Mouse (Mus musculus) olfactory bulb, adult 2 months (tissue): Measurements from ENCODE around the gene Tbx15.
"Not testable (repeated sequence)": the region's sequence is repeated elsewhere in the genome, so short reads cannot be mapped to it uniquely, and the experiment has no call there.

Experiments used
- CTCF ChIP-seq: fragments of 200-500 bp; IDR thresholded peaks from 2 replicates; pipeline ENCODE4 v1.5.1; 2012; ENCODE audit warnings: low read depth, mild to moderate bottlenecking, low read length, moderate library complexity; ENCODE audit not compliant: insufficient read depth
- POLR2A ChIP-seq: fragments of 200-500 bp; IDR thresholded peaks from 2 replicates; pipeline ENCODE4 v1.6.1; 2012; ENCODE audit warnings: mild to moderate bottlenecking, low read depth, low read length, moderate library complexity; ENCODE audit not compliant: insufficient read depth

DNA sequence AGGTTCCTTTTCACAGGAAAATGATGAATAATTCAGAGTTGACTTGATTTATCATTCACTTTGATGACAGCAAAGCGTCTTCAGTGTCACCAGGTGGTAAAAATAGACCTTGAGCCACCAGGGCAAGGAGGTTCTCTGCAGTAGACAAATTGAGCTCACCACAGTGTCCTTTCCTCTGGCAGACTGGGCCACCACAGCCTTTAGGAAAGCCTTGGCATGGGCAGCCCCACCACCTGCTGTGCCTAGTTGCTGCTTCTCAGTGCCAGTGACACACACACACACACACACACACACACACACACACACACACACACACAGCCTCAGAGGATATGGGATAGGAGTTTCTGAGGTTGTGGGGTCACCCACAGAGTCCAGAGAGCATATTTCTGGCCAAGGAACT is 54.0 kb downstream of the Tbx15 start:
- not testable (repeated sequence) for TF ChIP-seq CTCF, POLR2A
